ENCODE assay signal across 8 mouse cellular contexts in the genomic region with DNA sequence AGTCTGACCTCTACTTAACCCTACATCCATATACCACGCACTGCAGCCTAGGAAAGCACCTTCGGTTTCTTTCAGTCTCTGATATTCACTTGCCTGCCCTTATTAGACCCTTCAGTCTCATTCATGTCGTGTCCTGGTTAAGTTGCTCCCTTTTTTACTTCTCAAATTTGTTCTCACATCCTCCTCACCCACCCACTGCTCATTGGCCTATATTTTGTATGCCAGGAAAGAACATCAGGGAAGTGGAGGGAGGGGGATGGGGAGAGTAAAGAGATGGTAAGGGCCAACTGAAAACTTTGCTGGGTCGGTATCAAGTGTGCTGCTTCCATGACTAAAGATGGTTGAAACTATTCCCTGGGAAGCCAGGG. TPM values are rescaled to one million over a fixed set of nuclear protein-coding genes. Genes with fewer than 3 reads are reported as not detected.
DNase-seq lines count a peak whose midpoint lies in the region; ATAC-seq and TF ChIP-seq lines count a peak whose summit lies in the region.

No protein-coding gene starts in this region.

- 0 out of 2 replicates have a peak, but pooled peaks cover 7% of the 10 kb centered on the region for H3K36me3 ChIP-seq in thymus, adult 2 months (ENCODE audit: control insufficient read depth, insufficient read depth, low read length)
- H3K36me3 ChIP-seq in hindbrain, embryonic 16.5 days (ENCODE audit: control insufficient read depth, insufficient read depth, low read length), result peaks cover 3% of the 10 kb centered on the region
- peaks cover 32% of the 10 kb centered on the region for H3K36me3 ChIP-seq in megakaryocyte, embryonic 14.5 days (replicated peaks; ENCODE audit: low read length)

- no peak for ATAC-seq in hindbrain, embryonic 16.5 days

- TF ChIP-seq CTCF in thymus, adult 2 months (IDR thresholded peaks at IDR 0.05; ENCODE audit: borderline replicate concordance, control insufficient read depth, extremely low read depth, insufficient read depth, low read length, poor library complexity), result no peak

- H3K4me3 ChIP-seq in thymus, adult 2 months (ENCODE audit: control insufficient read depth, insufficient read depth, low read length), result peak overlapping the region; percentile 54
- peak overlapping the region; percentile 99 for H3K4me3 ChIP-seq in hindbrain, embryonic 16.5 days (ENCODE audit: low read length)
- peak overlapping the region; percentile 96 for H3K4me3 ChIP-seq in megakaryocyte, embryonic 14.5 days (replicated peaks)

- H3K27me3 ChIP-seq in thymus, adult 2 months (ENCODE audit: control insufficient read depth, insufficient read depth, low read length), result no peaks in the 10 kb centered on the region
- H3K27me3 ChIP-seq in hindbrain, embryonic 16.5 days (replicated peaks; ENCODE audit: control insufficient read depth, insufficient read depth, low read length), result no peaks in the 10 kb centered on the region
- H3K27me3 ChIP-seq in megakaryocyte, embryonic 14.5 days (replicated peaks), result no peaks in the 10 kb centered on the region

- no peak for TF ChIP-seq POLR2A in thymus, adult 2 months (IDR thresholded peaks at IDR 0.05; ENCODE audit: control insufficient read depth, extremely low read depth, insufficient read depth, low read length, poor library complexity)

- H3K4me1 ChIP-seq in thymus, adult 2 months (replicated peaks; ENCODE audit: control insufficient read depth, insufficient read depth, low read length), result peaks cover 8% of the 10 kb centered on the region
- H3K4me1 ChIP-seq in hindbrain, embryonic 16.5 days (ENCODE audit: control insufficient read depth, insufficient read depth, low read depth, low read length), result peaks cover 28% of the 10 kb centered on the region
- peaks cover 47% of the 10 kb centered on the region for H3K4me1 ChIP-seq in megakaryocyte, embryonic 14.5 days

- peak overlapping the region; percentile 96 for H3K9ac ChIP-seq in hindbrain, embryonic 16.5 days (ENCODE audit: low read depth, low read length)

- DNase-seq in embryo, embryonic 11 days, result peak; percentile 3
- no peak for DNase-seq in embryo, embryonic 10 days (ENCODE audit: low spot score)
- peak; percentile 3 for DNase-seq in thymus, adult 2 months
- no peak for DNase-seq in thymus, adult 18-20 months
- no peak for DNase-seq in urinary bladder, postnatal 36 days (ENCODE audit: low spot score in 2 of 2)
- DNase-seq in layer of hippocampus, adult 8-10 months (ENCODE audit: low spot score in 2 of 2), result no peak

- H3K27ac ChIP-seq in thymus, adult 2 months (ENCODE audit: control insufficient read depth, insufficient read depth, low read length), result peak overlapping the region; percentile 81
- H3K27ac ChIP-seq in hindbrain, embryonic 16.5 days (ENCODE audit: low read depth, low read length), result no peak overlapping the region; the same call in 1 of the 2 replicates

- H3K9me3 ChIP-seq in hindbrain, embryonic 16.5 days (ENCODE audit: control insufficient read depth, low read length), result no peaks in the 10 kb centered on the region
- no peaks in the 10 kb centered on the region for H3K9me3 ChIP-seq in megakaryocyte, embryonic 14.5 days

- H3K4me2 ChIP-seq in hindbrain, embryonic 16.5 days (ENCODE audit: low read length), result peak overlapping the region; percentile 98

- 3% methylated on average over 4 of the region's 4 CpGs for WGBS in thymus, adult 2 months
- WGBS in hindbrain, embryonic 16.5 days, result under 1% methylated on average over 4 of the region's 4 CpGs

RNA-seq across cellular contexts. Expression of gene Mbtd1, which starts 1.4 kb away (rescaled TPM):
- 17.1 and 17.4 TPM in 2 replicates for polyA plus RNA-seq in thymus, adult 2 months (2012; rRNA removed)
- polyA plus RNA-seq in hindbrain, embryonic 16.5 days (2015; fragmentation: Nextera tagmentation; extraction: Ambion mirVana), result 18.0 and 19.0 TPM in 2 replicates
- polyA plus RNA-seq in megakaryocyte, embryonic 14.5 days (2012; ENCODE audit: insufficient read depth, low replicate concordance), result 2.0 TPM in 1 of 2 replicates, not detected in the other
- 10 to 100 TPM; 28.4 to 40.9 (median 33.5) TPM for total RNA-seq in layer of hippocampus, adult 8-10 months (2022)

RNA-seq across cellular contexts. Expression of gene Utp18, which starts 1.5 kb away (rescaled TPM):
- polyA plus RNA-seq in thymus, adult 2 months (2012; rRNA removed), result 7.5 and 7.8 TPM in 2 replicates
- 25.5 and 26.0 TPM in 2 replicates for polyA plus RNA-seq in hindbrain, embryonic 16.5 days (2015; fragmentation: Nextera tagmentation; extraction: Ambion mirVana)
- 6.8 and 13.8 TPM in 2 replicates for polyA plus RNA-seq in megakaryocyte, embryonic 14.5 days (2012; ENCODE audit: insufficient read depth, low replicate concordance)
- 10 to 100 TPM; 21.6 to 23.3 (median 22.4) TPM for total RNA-seq in layer of hippocampus, adult 8-10 months (2022)

Comparison
In these comparisons a context has a peak if more than half of its experiments do, and no peak if none do; other contexts are left out.
1. DNase-seq: peak in embryo, embryonic 11 days (single experiment) and thymus, adult 2 months (single experiment); none in embryo, embryonic 10 days (single experiment), thymus, adult 18-20 months (0 of 2), urinary bladder, postnatal 36 days (0 of 2) and layer of hippocampus, adult 8-10 months (0 of 2).
2. Peak in every context shown above with its lines, with median percentiles within 50 percentile points of each other: H3K4me3 ChIP-seq.